Mouse (Mus musculus) testis, adult 2 months (tissue): ENCODE data around the gene Vezt.

Source experiments
- CTCF ChIP-seq: fragments of 200-500 bp; IDR thresholded peaks from 2 replicates; pipeline ENCODE4 v1.5.1; 2012; ENCODE audit warnings: low read depth, mild to moderate bottlenecking, inconsistent platforms, low read length, moderate library complexity; ENCODE audit not compliant: control insufficient read depth, insufficient read depth, insufficient replicate concordance
- POLR2A ChIP-seq: fragments of 200-500 bp; IDR thresholded peaks from 2 replicates; pipeline ENCODE4 v1.6.1; 2012; ENCODE audit warnings: low read depth, mild to moderate bottlenecking, inconsistent platforms, low read length, moderate library complexity; ENCODE audit not compliant: control insufficient read depth

GRCm38 (mm10) chr10:93931431-93931830 lies 104.2 kb downstream of the Vezt start:
- TF ChIP-seq POLR2A (no peak), CTCF (no peak)
